Mouse (Mus musculus) brain, embryonic 14.5 days (tissue): ENCODE measurements around the gene Dennd1b.

ENCODE experiments used
- CTCF ChIP-seq: fragments of 200-500 bp; IDR thresholded peaks from 2 replicates; pipeline ENCODE4 v1.5.1; 2012; ENCODE audit warnings: inconsistent platforms, mild to moderate bottlenecking, moderate library complexity, borderline replicate concordance; ENCODE audit not compliant: insufficient read depth, insufficient read length; ENCODE audit errors: extremely low read depth
- POLR2A ChIP-seq: fragments of 200-500 bp; IDR thresholded peaks from 2 replicates; pipeline ENCODE4 v1.6.1; 2012; ENCODE audit warnings: mild to moderate bottlenecking, inconsistent platforms, borderline replicate concordance; ENCODE audit not compliant: poor library complexity, insufficient read depth, insufficient read length, severe bottlenecking; ENCODE audit errors: extremely low read depth

GRCm38 (mm10) chr1:139049881-139050472 lies 86.7 kb downstream of the Dennd1b start:
- TF ChIP-seq CTCF (no peak), POLR2A (no peak)
